Mouse (Mus musculus) heart, postnatal 4 days (tissue): ENCODE measurements around the gene Adtrp. TPM values are rescaled to one million over a fixed set of nuclear protein-coding genes. Genes with fewer than 3 reads are reported as not detected.

Source experiments
- total RNA-seq, 2 experiments: library from RNA; stranded (reverse); gene quantifications; 2 replicates each; pipeline ENCODE4 v1.2.3; 2021

Adtrp gene
- total RNA-seq, 2 experiments from 2014 or later: 0.55 to 0.77 TPM

Other genes with a start within 250 kb of the Adtrp start
- gene Tmem170b, start 241.8 kb downstream of the Adtrp start, total RNA-seq: 10 to 100 TPM; 25.4 to 26.2 TPM
- gene Hivep1, start 204.3 kb upstream of the Adtrp start, total RNA-seq: 10 to 100 TPM; 33.1 to 33.5 TPM